Comparison of ENCODE assay signal across 24 mouse cellular contexts in the genomic region with DNA sequence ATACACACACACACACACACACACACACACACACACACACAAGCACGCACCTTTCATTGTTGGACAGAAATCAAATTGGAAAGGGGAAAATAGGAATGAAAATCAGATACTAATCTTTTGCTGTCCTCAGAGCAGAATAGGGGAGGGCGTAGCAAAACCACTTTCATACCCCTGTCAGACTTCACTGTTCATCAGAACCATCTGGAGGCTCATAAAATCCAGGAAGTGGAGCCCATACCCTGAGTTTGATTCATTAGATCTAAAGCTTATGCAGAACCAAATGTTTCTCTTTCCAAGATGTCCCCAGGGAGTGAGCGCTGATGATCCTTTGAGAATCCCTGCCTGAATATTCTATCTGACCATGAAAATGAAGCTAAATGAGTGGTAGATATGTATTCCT.
A peak's percentile ranks its signal among the peaks of the same experiment; 100 is the strongest.
DNase-seq lines count a peak whose midpoint lies in the region; ATAC-seq lines count a peak whose summit lies in the region.
"Had no signal": no experiment of that assay in that cellular context is flagged by ENCODE, and none has a peak within 500 bp of the region (broad histone marks: within the 10 kb centered on the region; RNA-seq: fewer than 3 reads in every experiment).

No protein-coding gene starts in this region.

- no peaks in the 10 kb centered on the region for H3K9me3 ChIP-seq in embryonic facial prominence, embryonic 11.5 days (replicated peaks; ENCODE audit: control insufficient read depth, low read length)
- H3K9me3 ChIP-seq in embryonic facial prominence, embryonic 10.5 days: no peaks in the 10 kb centered on the region
- H3K9me3 ChIP-seq: heart, embryonic 15.5 days; midbrain, embryonic 15.5 days; stomach, embryonic 15.5 days had no signal

- H3K9ac ChIP-seq in embryonic facial prominence, embryonic 11.5 days (replicated peaks; ENCODE audit: low read length): no peak overlapping the region
- H3K9ac ChIP-seq: heart, embryonic 15.5 days; liver, embryonic 14.5 days; midbrain, embryonic 15.5 days; stomach, embryonic 15.5 days had no signal

- H3K36me3 ChIP-seq in embryonic facial prominence, embryonic 11.5 days (replicated peaks; ENCODE audit: control insufficient read depth, insufficient read depth, low read depth, low read length): no peaks in the 10 kb centered on the region
- H3K36me3 ChIP-seq in embryonic facial prominence, embryonic 10.5 days (replicated peaks): no peaks in the 10 kb centered on the region
- H3K36me3 ChIP-seq: heart, embryonic 15.5 days; midbrain, embryonic 15.5 days; stomach, embryonic 15.5 days had no signal

- no peak overlapping the region for H3K27ac ChIP-seq in embryonic facial prominence, embryonic 11.5 days (replicated peaks; ENCODE audit: low read depth, low read length)
- no peak overlapping the region for H3K27ac ChIP-seq in embryonic facial prominence, embryonic 10.5 days (replicated peaks)
- H3K27ac ChIP-seq: heart, adult 2 months; heart, embryonic 15.5 days; liver, embryonic 14.5 days; midbrain, embryonic 15.5 days; stomach, embryonic 15.5 days had no signal

- no peaks in the 10 kb centered on the region for H3K4me1 ChIP-seq in embryonic facial prominence, embryonic 11.5 days (ENCODE audit: control insufficient read depth, insufficient read depth, low read length)
- H3K4me1 ChIP-seq in embryonic facial prominence, embryonic 10.5 days: no peaks in the 10 kb centered on the region
- H3K4me1 ChIP-seq: heart, embryonic 15.5 days; midbrain, embryonic 15.5 days; stomach, embryonic 15.5 days had no signal

- no peak overlapping the region for H3K4me2 ChIP-seq in embryonic facial prominence, embryonic 11.5 days (ENCODE audit: low read depth, low read length)
- H3K4me2 ChIP-seq: heart, embryonic 15.5 days; midbrain, embryonic 15.5 days; stomach, embryonic 15.5 days had no signal

- no peak overlapping the region for H3K4me3 ChIP-seq in embryonic facial prominence, embryonic 11.5 days (ENCODE audit: low read depth, low read length)
- no peak overlapping the region for H3K4me3 ChIP-seq in embryonic facial prominence, embryonic 10.5 days
- H3K4me3 ChIP-seq: heart, adult 2 months; heart, embryonic 15.5 days; midbrain, embryonic 15.5 days; myocyte; stomach, embryonic 15.5 days had no signal

- DNase-seq in embryonic facial prominence, embryonic 11.5 days (ENCODE audit: low spot score): peak; percentile 43
- DNase-seq in embryonic facial prominence, embryonic 10.5 days (ENCODE audit: low spot score): no peak
- DNase-seq in kidney, adult 9 months: peak; percentile 3
- DNase-seq in kidney, adult 18-20 months: no peak
- DNase-seq in forelimb bud, embryonic 11.5 days (ENCODE audit: low read depth, low spot score): peak; percentile 6
- peak; percentile 8 to 30 for DNase-seq in kidney, postnatal 4 days
- no peak for DNase-seq in thymus, adult 18-20 months
- DNase-seq: adrenal gland, postnatal 14 days; cerebellum, adult 11-12 months; cerebellum, postnatal 25 days; gastrocnemius, postnatal 25 days; heart, adult 2 months; left cerebral cortex, postnatal 4 days; thymus, adult 2 months had no signal

- H3K27me3 ChIP-seq in embryonic facial prominence, embryonic 11.5 days (ENCODE audit: control insufficient read depth, insufficient read depth, low read length): no peaks in the 10 kb centered on the region
- H3K27me3 ChIP-seq in embryonic facial prominence, embryonic 10.5 days (replicated peaks; ENCODE audit: low read depth, poor library complexity, severe bottlenecking): no peaks in the 10 kb centered on the region
- H3K27me3 ChIP-seq: heart, embryonic 15.5 days; midbrain, embryonic 15.5 days; stomach, embryonic 15.5 days had no signal

- WGBS in embryonic facial prominence, embryonic 11.5 days: 78% methylated on average over 3 of the region's 3 CpGs
- 87% methylated on average over 3 of the region's 3 CpGs for WGBS in embryonic facial prominence, embryonic 10.5 days

- ATAC-seq in embryonic facial prominence, embryonic 11.5 days (replicated peaks; ENCODE audit: insufficient number of reproducible peaks, low FRiP score, low TSS enrichment, low read depth): no peak
- no peak for ATAC-seq in megakaryocyte, adult 5-6 weeks (ENCODE audit: poor library complexity, severe bottlenecking)
- ATAC-seq: CD4-positive, CD25-positive, alpha-beta regulatory T cell, adult 4 months; hindbrain, embryonic 16.5 days; intestine, embryonic 16.5 days; lung, postnatal 0 days; midbrain, embryonic 15.5 days had no signal

Comparison
In these comparisons a context has a peak if more than half of its experiments do, and no peak if none do; other contexts are left out.
1. DNase-seq: peak in embryonic facial prominence, embryonic 11.5 days (single experiment), kidney, adult 9 months (single experiment), forelimb bud, embryonic 11.5 days (single experiment) and kidney, postnatal 4 days (2 of 2); none in embryonic facial prominence, embryonic 10.5 days (single experiment), kidney, adult 18-20 months (single experiment) and thymus, adult 18-20 months (0 of 2).